Mouse (Mus musculus): ENCODE measurements at regions not wholly inside any gene's neighbourhood (a gene's known extent, or its start where the extent isn't known, plus 50 kb on each side); places are given as distances from the start of the nearest gene placed in this dataset.

DNA sequence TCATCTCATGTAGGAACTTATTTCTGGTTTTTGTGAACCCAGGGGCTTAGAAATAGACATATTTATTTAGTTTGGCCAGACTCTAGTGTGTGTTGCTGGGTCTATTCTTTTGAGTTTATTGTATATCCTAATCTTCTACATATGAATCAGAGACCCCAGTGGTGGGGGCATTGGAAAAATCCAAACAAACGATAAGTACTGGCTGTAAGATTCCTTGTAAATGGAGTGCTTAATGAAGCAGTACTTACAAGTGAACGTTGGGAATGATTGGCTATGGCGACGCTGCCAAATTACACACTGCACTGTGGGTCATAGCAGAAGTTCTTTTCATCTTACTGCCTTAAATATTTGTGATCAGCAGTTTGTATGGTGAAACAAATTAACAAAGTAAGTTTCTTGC lies 289.0 kb downstream of the Meis1 start:
- no peak for TF ChIP-seq CTCF (IDR thresholded peaks at IDR 0.05; ENCODE audit: extremely low read depth, insufficient read length, insufficient replicate concordance, low read depth, low read length)
- TF ChIP-seq POLR2A (IDR thresholded peaks at IDR 0.05; ENCODE audit: low read depth, low read length): no peak
